8 mouse cellular contexts compared by ENCODE assay signal in genomic region chr15:89177576-89178259, GRCm38 (mm10). TPM values are rescaled to one million over a fixed set of nuclear protein-coding genes. Genes with fewer than 3 reads are reported as not detected.
A peak's percentile ranks its signal among the peaks of the same experiment; 100 is the strongest.
DNase-seq lines count a peak whose midpoint lies in the region; ATAC-seq and TF ChIP-seq lines count a peak whose summit lies in the region.

No protein-coding gene starts in this region.

- DNase-seq in neural tube, embryonic 11.5 days (ENCODE audit: low spot score) = no peak
- DNase-seq in neural tube, embryonic 10.5 days (ENCODE audit: extremely low spot score, low spot score) = no peak
- DNase-seq in forebrain, postnatal 0 days = no peak
- no peak for DNase-seq in limb, embryonic 10.5 days (ENCODE audit: low spot score)
- no peak for DNase-seq in adrenal gland, adult 18-20 months (ENCODE audit: low spot score in 2 of 2)
- DNase-seq in adrenal gland, postnatal 14 days = no peak
- no peak for DNase-seq in embryo, embryonic 11 days

- H3K36me3 ChIP-seq in neural tube, embryonic 11.5 days (ENCODE audit: control insufficient read depth, insufficient read depth, low read length) = no peaks in the 10 kb centered on the region
- H3K36me3 ChIP-seq in forebrain, postnatal 0 days (ENCODE audit: insufficient read depth) = no peaks in the 10 kb centered on the region
- peaks cover 10% of the 10 kb centered on the region; the same call in 1 of the 2 replicates for H3K36me3 ChIP-seq in limb, embryonic 10.5 days
- H3K36me3 ChIP-seq in myocyte (ENCODE audit: control insufficient read depth, insufficient read depth) = no peaks in the 10 kb centered on the region

- no peak for ATAC-seq in neural tube, embryonic 11.5 days (ENCODE audit: insufficient read depth, low FRiP score, low TSS enrichment)
- ATAC-seq in forebrain, postnatal 0 days = no peak

- H3K4me2 ChIP-seq in neural tube, embryonic 11.5 days (ENCODE audit: low read depth) = peak overlapping the region; percentile 95
- H3K4me2 ChIP-seq in forebrain, postnatal 0 days (ENCODE audit: low read depth) = peak overlapping the region; percentile 86
- H3K4me2 ChIP-seq in myocyte (ENCODE audit: low read depth) = peak overlapping the region; percentile 96

- H3K9me3 ChIP-seq in neural tube, embryonic 11.5 days (ENCODE audit: control insufficient read depth, low read length) = no peaks in the 10 kb centered on the region
- no peaks in the 10 kb centered on the region for H3K9me3 ChIP-seq in forebrain, postnatal 0 days (ENCODE audit: low read length)
- H3K9me3 ChIP-seq in limb, embryonic 10.5 days (replicated peaks) = no peaks in the 10 kb centered on the region

- peaks cover 72% of the 10 kb centered on the region for H3K79me2 ChIP-seq in myocyte (ENCODE audit: control insufficient read depth, insufficient read depth)

- WGBS in neural tube, embryonic 11.5 days = 78% methylated on average over 4 of the region's 4 CpGs
- 60% methylated on average over 4 of the region's 4 CpGs for WGBS in forebrain, postnatal 0 days
- WGBS in limb, embryonic 10.5 days = 82% methylated on average over 4 of the region's 4 CpGs

- TF ChIP-seq CTCF in forebrain, postnatal 0 days (IDR thresholded peaks at IDR 0.05; ENCODE audit: low read depth) = no peak

- H3K4me3 ChIP-seq in neural tube, embryonic 11.5 days (ENCODE audit: low read depth, low read length) = no peak overlapping the region
- H3K4me3 ChIP-seq in forebrain, postnatal 0 days (ENCODE audit: low read depth, low read length) = no peak overlapping the region
- H3K4me3 ChIP-seq in limb, embryonic 10.5 days = peak overlapping the region; percentile 93
- peak overlapping the region; percentile 65 for H3K4me3 ChIP-seq in myocyte

- H3ac ChIP-seq in myocyte (ENCODE audit: control insufficient read depth, insufficient read length) = no peak overlapping the region

- peak; percentile 49 for TF ChIP-seq POLR2A in myocyte (IDR thresholded peaks at IDR 0.05; ENCODE audit: insufficient read length, low read depth)

- H3K9ac ChIP-seq in neural tube, embryonic 11.5 days (ENCODE audit: low read length) = no peak overlapping the region
- no peak overlapping the region for H3K9ac ChIP-seq in forebrain, postnatal 0 days

- H3K4me1 ChIP-seq in neural tube, embryonic 11.5 days (ENCODE audit: control insufficient read depth, insufficient read depth, low read length) = peaks cover 66% of the 10 kb centered on the region
- peaks cover 41% of the 10 kb centered on the region for H3K4me1 ChIP-seq in forebrain, postnatal 0 days (ENCODE audit: insufficient read depth)
- peaks cover 91% of the 10 kb centered on the region for H3K4me1 ChIP-seq in limb, embryonic 10.5 days

- H3K27me3 ChIP-seq in neural tube, embryonic 11.5 days (ENCODE audit: control insufficient read depth, insufficient read depth, low read length) = no peaks in the 10 kb centered on the region
- H3K27me3 ChIP-seq in forebrain, postnatal 0 days (ENCODE audit: insufficient read depth, low read length) = no peaks in the 10 kb centered on the region
- H3K27me3 ChIP-seq in limb, embryonic 10.5 days (ENCODE audit: low read depth, poor library complexity, severe bottlenecking) = no peaks in the 10 kb centered on the region
- H3K27me3 ChIP-seq in myocyte (ENCODE audit: control insufficient read depth, insufficient read depth, insufficient read length) = no peaks in the 10 kb centered on the region

- H3K27ac ChIP-seq in neural tube, embryonic 11.5 days (ENCODE audit: low read depth, low read length) = no peak overlapping the region
- 0 out of 2 replicates have a peak overlapping the region, but pooled peaks have one; percentile 45 for H3K27ac ChIP-seq in forebrain, postnatal 0 days (ENCODE audit: low read depth, low read length)
- peak overlapping the region; percentile 98 for H3K27ac ChIP-seq in limb, embryonic 10.5 days

TF ChIP-seq in myocyte, 11 proteins besides CTCF, POLR2A, EP300 and RAD21:
- no peak for TF ChIP-seq SRF (IDR thresholded peaks at IDR 0.05; ENCODE audit: control insufficient read depth, insufficient read length, low read depth)
- 0 out of 2 replicates have a peak, but pooled peaks have one; percentile 33 for TF ChIP-seq CEBPB (IDR thresholded peaks at IDR 0.05; ENCODE audit: insufficient read depth, poor library complexity, severe bottlenecking)

RNA-seq across cellular contexts. Expression of gene Plxnb2, which starts 2.9 kb away (rescaled TPM):
- 112 and 117 TPM in 2 replicates for polyA plus RNA-seq in neural tube, embryonic 11.5 days (2014; fragmentation: Nextera tagmentation; extraction: Ambion mirVana)
- 126 and 138 TPM in 2 replicates for total RNA-seq in forebrain, postnatal 0 days (2014; rRNA removed)
- 45.2 and 52.8 TPM in 2 replicates for polyA plus RNA-seq in forebrain, postnatal 0 days (2015; fragmentation: Nextera tagmentation; extraction: Ambion mirVana)
- 147 and 162 TPM in 2 replicates for polyA plus RNA-seq in limb, embryonic 10.5 days (2016; fragmentation: Nextera tagmentation; extraction: Ambion mirVana)
- polyA plus RNA-seq in myocyte (2012; fragmentation: generic; extraction: Trizol) = 278 TPM
- total RNA-seq in adrenal gland, adult 18-20 months (2021) = 100 to 1,000 TPM in 1 of 2 experiments, 10 to 100 TPM in 1; 84.0 to 113 TPM
- 83.2 and 110 TPM in 2 replicates for total RNA-seq in adrenal gland, postnatal 14 days (2021)

RNA-seq across cellular contexts. Expression of gene Dennd6b, which starts 18.6 kb away (rescaled TPM):
- 30.5 and 33.6 TPM in 2 replicates for polyA plus RNA-seq in neural tube, embryonic 11.5 days (2014; fragmentation: Nextera tagmentation; extraction: Ambion mirVana)
- 73.7 and 89.6 TPM in 2 replicates for total RNA-seq in forebrain, postnatal 0 days (2014; rRNA removed)
- polyA plus RNA-seq in forebrain, postnatal 0 days (2015; fragmentation: Nextera tagmentation; extraction: Ambion mirVana) = 43.4 and 53.3 TPM in 2 replicates
- 21.2 and 27.5 TPM in 2 replicates for polyA plus RNA-seq in limb, embryonic 10.5 days (2016; fragmentation: Nextera tagmentation; extraction: Ambion mirVana)
- polyA plus RNA-seq in myocyte (2012; fragmentation: generic; extraction: Trizol) = 6.6 TPM
- 1 to 10 TPM; 5.2 to 5.4 TPM for total RNA-seq in adrenal gland, adult 18-20 months (2021)
- 5.0 and 6.2 TPM in 2 replicates for total RNA-seq in adrenal gland, postnatal 14 days (2021)

RNA-seq across cellular contexts. Expression of gene Mapk11, which starts 28.3 kb away (rescaled TPM):
- 33.1 and 37.4 TPM in 2 replicates for polyA plus RNA-seq in neural tube, embryonic 11.5 days (2014; fragmentation: Nextera tagmentation; extraction: Ambion mirVana)
- total RNA-seq in forebrain, postnatal 0 days (2014; rRNA removed) = 35.2 and 35.8 TPM in 2 replicates
- polyA plus RNA-seq in forebrain, postnatal 0 days (2015; fragmentation: Nextera tagmentation; extraction: Ambion mirVana) = 16.2 and 21.3 TPM in 2 replicates
- polyA plus RNA-seq in limb, embryonic 10.5 days (2016; fragmentation: Nextera tagmentation; extraction: Ambion mirVana) = 20.3 and 21.8 TPM in 2 replicates
- 9.1 TPM for polyA plus RNA-seq in myocyte (2012; fragmentation: generic; extraction: Trizol)
- 1 to 10 TPM; 3.7 to 3.8 TPM for total RNA-seq in adrenal gland, adult 18-20 months (2021)
- 5.3 and 6.4 TPM in 2 replicates for total RNA-seq in adrenal gland, postnatal 14 days (2021)

RNA-seq across cellular contexts. Expression of gene Ppp6r2, which starts 33.6 kb away (rescaled TPM):
- polyA plus RNA-seq in neural tube, embryonic 11.5 days (2014; fragmentation: Nextera tagmentation; extraction: Ambion mirVana) = 45.2 and 47.1 TPM in 2 replicates
- 252 and 296 TPM in 2 replicates for total RNA-seq in forebrain, postnatal 0 days (2014; rRNA removed)
- polyA plus RNA-seq in forebrain, postnatal 0 days (2015; fragmentation: Nextera tagmentation; extraction: Ambion mirVana) = 70.0 and 77.2 TPM in 2 replicates
- polyA plus RNA-seq in limb, embryonic 10.5 days (2016; fragmentation: Nextera tagmentation; extraction: Ambion mirVana) = 15.4 and 21.2 TPM in 2 replicates
- 43.6 TPM for polyA plus RNA-seq in myocyte (2012; fragmentation: generic; extraction: Trizol)
- 10 to 100 TPM; 46.6 to 48.3 TPM for total RNA-seq in adrenal gland, adult 18-20 months (2021)
- total RNA-seq in adrenal gland, postnatal 14 days (2021) = 41.1 and 52.4 TPM in 2 replicates

RNA-seq across cellular contexts. Expression of gene Mapk12, which starts 37.2 kb away (rescaled TPM):
- polyA plus RNA-seq in neural tube, embryonic 11.5 days (2014; fragmentation: Nextera tagmentation; extraction: Ambion mirVana) = 15.4 and 20.3 TPM in 2 replicates
- total RNA-seq in forebrain, postnatal 0 days (2014; rRNA removed) = 1.8 and 3.4 TPM in 2 replicates
- 2.0 and 2.8 TPM in 2 replicates for polyA plus RNA-seq in forebrain, postnatal 0 days (2015; fragmentation: Nextera tagmentation; extraction: Ambion mirVana)
- polyA plus RNA-seq in limb, embryonic 10.5 days (2016; fragmentation: Nextera tagmentation; extraction: Ambion mirVana) = 21.5 and 26.4 TPM in 2 replicates
- 35.0 TPM for polyA plus RNA-seq in myocyte (2012; fragmentation: generic; extraction: Trizol)
- 1 to 10 TPM; 8.4 to 9.6 TPM for total RNA-seq in adrenal gland, adult 18-20 months (2021)
- total RNA-seq in adrenal gland, postnatal 14 days (2021) = 8.6 and 9.6 TPM in 2 replicates

Comparison
In these comparisons a context has a peak if more than half of its experiments do, and no peak if none do; other contexts are left out.
1. H3K4me3 ChIP-seq: peak in limb, embryonic 10.5 days (single experiment) and myocyte (single experiment); none in neural tube, embryonic 11.5 days (single experiment) and forebrain, postnatal 0 days (single experiment).
2. Peak in every context shown above with its lines, with median percentiles within 50 percentile points of each other: H3K4me2 ChIP-seq.